Mouse (Mus musculus): Measurements from ENCODE around the gene Hecw2.

Gene Hecw2

DNA sequence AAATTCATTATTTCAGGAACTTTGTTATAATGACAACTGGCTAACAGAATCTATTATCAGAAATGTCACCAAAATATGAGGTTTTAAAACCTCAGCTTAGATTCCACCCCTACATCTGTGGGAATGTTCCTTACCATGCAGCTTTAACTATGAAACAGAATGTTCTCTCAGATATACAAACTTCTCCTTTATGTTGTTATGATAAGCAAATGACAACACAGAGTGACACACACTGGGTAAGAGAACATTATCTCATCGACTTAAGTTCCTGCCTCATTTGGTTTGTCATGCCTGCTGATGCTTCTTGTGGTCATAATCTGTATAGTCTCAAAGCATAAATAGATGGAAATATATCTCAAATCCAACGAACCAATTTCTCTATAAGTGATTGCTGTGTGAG lies 312.5 kb downstream of the Hecw2 start:
- no peak for DNase-seq

DNA sequence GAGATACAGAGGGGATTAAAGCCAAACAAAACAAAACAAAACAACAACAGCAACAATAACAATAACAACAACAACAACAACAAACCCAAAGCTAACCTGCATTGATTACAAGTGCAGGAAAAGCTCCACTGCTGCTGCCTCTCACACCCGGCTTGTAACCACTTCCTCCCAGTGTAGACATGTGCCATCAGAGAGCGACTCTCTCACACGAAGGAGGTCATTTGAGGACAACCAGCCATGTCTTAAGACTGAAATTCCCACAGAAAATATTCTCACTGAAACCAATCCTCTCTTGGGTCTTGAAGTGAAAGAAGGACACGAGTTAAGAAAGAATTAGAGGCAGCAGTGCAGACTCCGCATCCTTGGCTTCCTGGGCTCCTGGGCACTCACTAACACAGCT lies 319.0 kb downstream of the Hecw2 start:
- no peak for DNase-seq

- no peak for DNase-seq
These were observed 327.7 kb downstream of the Hecw2 start for GRCm38 (mm10) chr1:53867316-53867715.

DNA sequence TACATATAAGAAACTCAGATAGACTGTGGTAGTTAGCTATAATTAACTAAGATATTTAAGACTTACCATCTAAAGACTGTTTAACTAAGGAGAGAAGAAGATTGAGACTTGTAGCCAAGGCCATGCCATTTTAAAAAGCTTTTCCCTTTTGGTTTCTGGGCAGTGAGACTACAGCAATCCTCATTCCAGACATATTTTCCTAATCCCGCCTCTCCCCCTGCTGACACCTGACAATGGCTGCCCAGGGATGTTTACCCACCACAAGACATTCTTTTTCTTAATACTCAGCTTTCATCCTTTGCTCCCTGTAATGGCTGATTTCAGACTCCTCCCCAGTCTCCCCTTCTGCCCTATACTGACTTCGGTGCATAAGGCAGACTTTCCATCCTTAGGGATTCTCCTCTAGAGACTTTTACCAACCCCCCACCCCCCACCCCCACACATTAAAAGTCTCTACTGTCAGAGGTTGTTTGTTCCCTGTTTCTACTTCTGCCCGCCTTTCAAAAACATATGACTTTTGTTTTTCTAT lies 328.5 kb downstream of the Hecw2 start:
- DNase-seq = no peak

DNA sequence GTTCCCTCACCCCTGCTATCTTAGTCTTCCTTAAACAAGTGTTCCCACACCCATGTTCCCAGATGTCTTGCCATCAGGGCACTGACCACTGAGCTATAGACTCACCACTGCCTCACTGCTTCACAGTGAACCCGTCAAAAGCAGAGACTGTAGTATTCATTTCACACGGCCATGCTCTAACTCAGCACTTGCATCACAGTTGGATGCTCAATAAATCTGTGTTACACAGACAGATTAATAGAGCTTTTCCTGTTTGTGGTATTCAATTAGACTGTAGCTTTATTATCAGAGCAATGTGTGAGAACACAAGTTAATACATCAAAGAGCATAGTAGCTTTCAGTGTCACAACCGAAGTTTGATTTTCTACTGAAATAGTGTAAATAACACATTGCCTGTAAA lies 330.9 kb downstream of the Hecw2 start:
- DNase-seq = no peak

DNA sequence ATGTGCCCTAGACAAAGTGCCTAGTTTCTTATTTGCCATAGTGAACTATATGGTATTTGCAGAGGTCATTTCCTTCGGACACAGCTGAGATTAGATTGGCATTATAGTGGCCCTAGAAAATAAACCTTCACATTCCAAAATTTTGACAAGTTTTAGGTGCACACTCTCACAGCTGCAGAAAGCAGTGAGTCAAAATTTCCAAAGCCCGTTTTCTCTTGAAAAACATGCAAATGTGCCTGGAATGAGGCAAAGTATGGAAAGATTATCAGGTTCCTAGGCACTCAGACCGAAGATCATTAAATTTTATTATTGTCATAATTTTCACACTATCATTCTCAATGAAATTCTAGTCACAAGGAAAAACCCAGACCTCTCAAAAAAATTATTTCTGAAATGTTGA lies 334.4 kb downstream of the Hecw2 start:
- DNase-seq = no peak

- DNase-seq = no peak
These were observed 335.8 kb downstream of the Hecw2 start for GRCm38 (mm10) chr1:53859175-53859574.

DNA sequence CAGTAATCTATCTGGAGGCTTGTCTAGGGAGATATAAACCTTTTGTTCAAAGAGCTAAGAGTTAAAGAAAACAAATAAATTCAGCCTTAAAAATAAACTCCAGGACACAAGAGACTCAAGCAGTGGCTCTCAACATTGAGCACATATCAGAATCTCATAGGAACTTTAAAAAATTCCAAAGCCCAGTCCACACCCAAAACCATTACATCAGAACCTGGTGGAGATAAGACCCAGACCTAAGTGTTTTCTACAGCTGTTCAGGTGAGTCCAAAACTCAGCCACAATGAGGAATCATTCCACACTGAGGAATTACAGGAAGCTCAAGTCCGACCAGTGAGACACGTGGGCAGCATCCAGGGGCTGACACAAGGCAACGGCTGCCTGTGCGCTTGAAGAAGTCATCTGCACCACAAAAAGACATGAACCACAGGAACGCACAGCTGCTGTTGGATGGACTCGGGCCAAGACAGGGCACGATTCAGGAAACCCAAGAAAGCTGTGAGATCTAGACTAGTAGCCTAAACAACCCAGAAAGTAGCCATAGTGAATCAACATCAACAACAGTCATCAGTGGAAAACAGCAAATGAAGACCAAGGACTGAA lies 338.4 kb downstream of the Hecw2 start:
- peak; percentile 21 for DNase-seq

DNA sequence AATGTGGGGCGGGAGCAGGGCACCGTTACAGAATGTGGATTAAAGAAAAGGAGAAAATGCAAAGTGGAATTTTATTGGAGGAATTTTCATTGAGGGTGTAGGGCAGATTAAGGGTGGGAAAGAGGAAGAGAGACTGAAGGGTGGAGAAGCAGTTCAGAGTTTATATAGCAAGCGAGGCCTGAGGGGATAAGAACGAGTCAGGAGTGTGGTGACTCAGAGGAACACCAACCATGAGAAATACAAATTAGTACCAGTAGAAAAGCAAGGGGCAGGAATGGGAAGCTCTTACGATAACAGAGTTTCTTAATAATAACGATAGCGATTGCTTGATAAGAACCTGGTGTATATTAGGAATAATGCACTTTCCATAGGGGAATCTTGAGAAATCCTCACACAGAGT lies 339.2 kb downstream of the Hecw2 start:
- DNase-seq = no peak

DNA sequence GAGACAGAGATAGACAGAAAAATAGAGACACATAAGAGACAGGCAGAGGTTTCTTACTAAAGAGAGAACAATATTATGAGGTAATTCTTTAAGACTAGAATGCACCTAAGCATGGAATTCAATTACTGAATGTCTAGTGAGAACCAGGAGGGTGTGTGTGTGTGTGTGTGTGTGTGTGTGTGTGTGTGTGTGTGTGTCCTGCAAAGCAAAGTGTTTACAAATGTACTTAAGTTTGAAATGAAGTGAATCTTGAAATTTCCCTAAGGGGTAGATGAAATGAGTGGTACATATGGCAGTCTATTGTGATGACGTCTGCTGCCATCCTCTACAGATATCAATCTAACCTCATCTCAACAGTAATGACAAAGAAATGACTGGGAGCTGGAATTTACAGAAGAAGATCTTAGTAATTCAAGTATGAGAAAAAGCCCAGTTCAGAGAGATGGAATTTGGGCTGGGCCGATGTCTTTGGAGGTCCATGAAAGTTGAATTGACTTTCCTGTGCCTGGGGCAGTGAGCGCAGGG lies 342.8 kb downstream of the Hecw2 start:
- DNase-seq = no peak

DNA sequence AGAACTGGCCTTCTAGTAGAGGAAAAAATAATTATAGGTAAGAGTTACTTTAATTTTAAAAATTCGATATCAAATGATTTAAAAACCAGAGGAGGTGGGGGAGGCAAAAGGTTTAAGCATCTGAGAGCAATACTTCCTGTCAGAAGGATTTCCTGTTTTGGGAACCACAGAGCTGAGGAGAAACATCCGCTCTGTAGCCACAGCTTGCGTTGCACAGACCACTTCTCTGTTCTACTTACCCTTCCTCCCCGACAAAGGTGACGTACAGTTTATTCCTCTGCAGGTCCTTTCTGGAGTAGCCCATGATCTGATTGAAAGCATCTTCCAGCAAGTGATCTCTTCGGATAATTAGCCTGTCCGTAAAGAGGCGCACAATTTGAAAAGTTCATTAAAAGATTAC lies 343.6 kb downstream of the Hecw2 start:
- peak; percentile 45 for DNase-seq

DNA sequence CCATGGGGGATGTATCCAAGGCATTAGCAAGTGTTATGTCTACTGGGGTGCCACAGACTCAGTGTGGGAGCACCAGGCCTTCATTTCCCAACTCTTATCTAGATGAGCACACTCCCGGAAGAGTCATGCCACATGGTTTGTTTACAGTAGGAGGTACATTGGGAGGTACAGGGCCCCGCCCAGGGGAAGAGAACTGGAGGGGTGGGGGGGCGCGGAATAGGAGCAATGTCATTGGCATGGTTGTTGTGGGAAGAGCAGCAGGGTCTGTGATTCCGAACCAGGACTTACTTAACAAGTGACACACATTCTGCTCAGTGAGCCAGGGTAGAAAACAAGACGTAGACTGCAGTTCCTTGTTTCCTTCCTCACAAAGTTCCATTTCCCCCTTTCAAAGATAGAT lies 344.1 kb downstream of the Hecw2 start:
- DNase-seq = peak; percentile 28

GRCm38 (mm10) chr1:53846665-53847237 lies 348.2 kb downstream of the Hecw2 start:
- DNase-seq = no peak

DNA sequence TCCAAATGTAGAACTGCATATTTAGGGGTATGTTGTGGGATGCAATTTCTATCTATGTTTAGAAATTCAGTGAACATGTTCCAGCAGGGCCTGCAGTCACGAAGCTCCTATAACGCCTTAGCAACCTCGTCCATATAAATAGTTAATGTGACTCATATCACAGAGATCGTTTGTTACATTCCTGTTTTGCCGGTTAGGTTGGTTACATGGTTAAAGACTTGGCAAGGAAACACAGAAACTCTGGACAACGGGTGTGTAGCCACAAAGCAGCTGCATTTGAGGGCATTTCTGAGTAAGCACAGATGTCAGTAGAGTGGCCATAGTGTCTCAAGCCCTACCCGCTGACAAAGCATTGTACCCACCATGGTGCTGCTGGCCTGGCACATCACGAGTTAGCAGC lies 349.1 kb downstream of the Hecw2 start:
- no peak for DNase-seq

DNA sequence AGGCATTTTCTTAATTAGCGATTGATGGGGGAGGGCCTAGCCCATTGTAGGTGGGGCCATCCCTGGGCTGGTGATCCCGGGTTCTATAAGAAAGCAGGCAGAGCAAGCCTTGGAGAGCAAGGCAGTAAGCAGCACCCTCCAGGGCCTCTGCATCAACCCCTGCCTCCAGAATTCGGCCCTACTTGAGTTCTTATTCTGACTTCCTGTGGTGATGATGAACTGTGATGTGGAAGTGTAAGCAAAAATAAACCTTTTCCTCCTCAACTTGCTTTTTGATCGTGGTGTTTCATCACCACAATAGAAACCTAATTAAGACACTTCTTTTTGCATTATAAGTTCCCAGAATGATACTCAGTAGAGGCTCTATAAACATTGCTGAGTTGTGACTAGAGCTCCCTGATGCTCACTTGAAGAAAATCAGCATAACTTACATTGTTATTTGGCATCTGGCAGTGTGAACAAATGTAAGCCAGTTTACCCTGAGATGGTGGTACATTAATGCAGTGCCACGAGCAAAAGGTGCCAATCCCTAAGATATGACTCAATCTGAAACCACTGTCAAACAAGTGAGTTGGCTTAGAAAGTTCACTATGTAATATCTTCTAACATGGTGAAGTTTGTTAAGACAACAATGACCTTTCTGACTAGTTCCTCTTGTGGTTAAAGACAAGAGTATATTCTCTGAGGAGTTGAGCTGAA lies 349.9 kb downstream of the Hecw2 start:
- no peak for DNase-seq

DNA sequence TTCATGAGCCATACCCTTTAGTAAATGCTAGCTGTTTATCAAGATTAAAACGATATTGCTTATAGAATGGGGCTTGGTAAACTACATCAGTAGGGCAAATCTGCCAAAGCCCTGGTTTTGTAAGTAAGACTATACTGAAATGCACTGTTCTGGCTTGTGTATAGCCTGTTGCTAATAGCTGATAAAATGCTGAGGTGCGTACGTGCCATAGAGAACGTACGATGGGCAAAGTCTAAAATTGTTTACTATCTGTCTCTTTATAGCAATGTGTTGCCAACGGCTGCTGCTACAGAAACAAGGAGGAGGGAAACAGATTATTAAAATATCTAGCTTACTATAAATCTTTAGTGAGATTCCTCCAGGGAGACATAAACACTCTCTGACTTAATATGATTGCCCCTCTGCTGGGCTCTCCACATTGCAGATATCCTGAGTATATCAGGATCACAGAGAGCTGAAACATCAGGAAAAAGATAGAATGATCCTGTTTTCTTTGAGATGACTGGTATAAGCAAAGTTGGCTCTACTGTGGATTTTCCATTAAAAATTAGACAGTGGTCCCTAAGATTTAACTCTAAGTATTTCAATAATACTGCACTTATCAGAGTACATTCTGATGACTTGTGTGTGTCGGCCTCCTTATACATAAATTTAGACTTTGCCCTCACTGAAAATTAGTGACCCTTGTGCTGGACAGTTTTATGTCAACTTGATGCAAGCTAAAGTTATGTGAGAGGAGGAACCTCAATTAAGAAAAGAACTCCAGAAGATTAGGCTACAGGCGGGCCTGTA lies 350.6 kb downstream of the Hecw2 start:
- no peak for DNase-seq

DNA sequence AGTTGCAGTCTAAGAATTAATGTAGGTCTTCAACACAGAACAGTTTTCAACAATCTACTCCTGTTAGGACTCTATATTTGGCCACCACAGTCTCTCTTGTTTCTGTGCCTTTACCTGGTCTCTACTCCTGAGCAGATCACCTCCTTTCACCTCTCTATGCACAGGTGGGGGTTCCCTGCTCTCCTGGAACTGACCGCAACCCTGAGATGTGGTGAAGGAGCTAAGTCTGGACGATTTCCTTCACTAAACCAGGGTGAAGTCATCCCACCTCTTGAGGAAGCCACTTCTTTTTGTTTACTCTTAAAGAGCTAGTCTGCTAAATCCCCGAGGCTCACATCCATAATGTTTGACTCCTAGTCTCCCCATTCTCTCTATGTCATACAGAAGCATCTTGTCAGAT lies 351.9 kb downstream of the Hecw2 start:
- DNase-seq = no peak

GRCm38 (mm10) chr1:53841080-53841479 lies 353.9 kb downstream of the Hecw2 start:
- DNase-seq = no peak

DNA sequence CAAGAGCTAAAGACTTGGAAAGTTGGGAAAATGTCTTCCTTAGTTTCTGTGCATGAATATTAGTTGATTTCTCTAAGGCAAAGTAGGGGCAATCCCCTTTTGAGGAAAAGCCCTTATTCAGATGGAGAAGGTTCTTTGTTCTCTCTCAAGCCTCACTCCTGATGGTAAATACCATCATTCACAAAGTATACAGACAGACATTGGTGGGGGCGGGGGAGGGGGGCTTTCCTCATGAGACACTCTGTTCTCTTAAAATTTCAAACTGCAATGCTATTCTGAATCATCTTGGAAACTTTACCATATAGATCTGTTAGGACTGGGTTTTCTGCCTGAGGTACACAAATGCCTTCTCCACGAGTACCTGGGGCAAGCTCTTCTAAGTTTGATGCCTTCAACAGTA lies 355.6 kb downstream of the Hecw2 start:
- DNase-seq = no peak

GRCm38 (mm10) chr1:53838182-53838859 lies 356.6 kb downstream of the Hecw2 start:
- no peak for DNase-seq

- no peak for DNase-seq
These were observed 364.7 kb downstream of the Hecw2 start for GRCm38 (mm10) chr1:53830286-53830685.

GRCm38 (mm10) chr1:53829089-53829488 lies 365.9 kb downstream of the Hecw2 start:
- no peak for DNase-seq

All from lung, postnatal 14 days (tissue).